Mouse (Mus musculus) heart, embryonic 13.5 days (tissue): ENCODE data around the gene Hoxc5. TPM values are rescaled to one million over a fixed set of nuclear protein-coding genes. Genes with fewer than 3 reads are reported as not detected.

Experiments used
- ATAC-seq: fragments of 200-750 bp; cut with Nextera tagmentation; 2 replicates; pipeline ENCODE4 v1.8.0; 2017; ENCODE audit warnings: moderate TSS enrichment; ENCODE audit not compliant: insufficient number of reproducible peaks, low FRiP score, low TSS enrichment; ENCODE audit errors: extremely low read depth
- H3K27ac ChIP-seq: fragments of 300-500 bp; sonication (generic); replicated peaks from 2 replicates; pipeline ENCODE4 v1.5.1; 2015; ENCODE audit warnings: moderate library complexity, mild to moderate bottlenecking, inconsistent platforms
- H3K27me3 ChIP-seq: fragments of 300-500 bp; sonication (generic); replicated peaks from 2 replicates; pipeline ENCODE4 v1.6.1; 2015; ENCODE audit warnings: mild to moderate bottlenecking, inconsistent platforms
- H3K36me3 ChIP-seq: fragments of 300-500 bp; sonication (generic); 2 replicates; pipeline ENCODE4 v1.6.1; 2015; ENCODE audit warnings: mild to moderate bottlenecking, inconsistent platforms
- H3K4me1 ChIP-seq: fragments of 300-500 bp; sonication (generic); 2 replicates; pipeline ENCODE4 v1.6.1; 2015; ENCODE audit warnings: inconsistent platforms
- H3K4me2 ChIP-seq: fragments of 300-500 bp; sonication (generic); 2 replicates; pipeline ENCODE4 v1.6.1; 2015; ENCODE audit warnings: inconsistent platforms, mild to moderate bottlenecking, moderate library complexity
- H3K4me3 ChIP-seq: fragments of 300-500 bp; sonication (generic); 2 replicates; pipeline ENCODE4 v1.5.1; 2015; ENCODE audit warnings: moderate library complexity, mild to moderate bottlenecking, inconsistent platforms
- H3K9ac ChIP-seq: fragments of 300-500 bp; sonication (generic); 2 replicates; pipeline ENCODE4 v1.6.1; 2015; ENCODE audit warnings: inconsistent platforms, mild to moderate bottlenecking, moderate library complexity
- H3K9me3 ChIP-seq: fragments of 300-500 bp; sonication (generic); 2 replicates; pipeline ENCODE4 v1.6.1; 2016; ENCODE audit warnings: inconsistent platforms
- WGBS: fragments of 180-500 bp; shearing (Covaris S2); methylation state at CpG from one replicate; pipeline ENCODE4 v1.1.7; 2015; ENCODE audit warnings: mixed read lengths; 5-methylcytosine and 5-hydroxymethylcytosine counted together
- polyA plus RNA-seq: library from polyadenylated mRNA; unstranded; fragments of >200 nt; fragmentation: Nextera tagmentation; extraction: Ambion mirVana; gene quantifications from 2 replicates; pipeline ENCODE4 v1.2.1, GENCODE M21; 2015

Gene Hoxc5
- polyA plus RNA-seq, 1 experiment from 2014 or later = 1.6 TPM

GRCm38 (mm10) chr15:102947276-102947675 is 20.0 kb upstream of the Hoxc5 start:
- no peaks in the 10 kb centered on the region for H3K9me3 ChIP-seq
- no peak overlapping the region for H3K4me3 ChIP-seq
- no peak overlapping the region for H3K9ac ChIP-seq
- H3K27me3 ChIP-seq = peaks cover 100% of the 10 kb centered on the region
- H3K4me2 ChIP-seq = no peak overlapping the region
- no peak overlapping the region for H3K27ac ChIP-seq
- ATAC-seq = no peak
- no peaks in the 10 kb centered on the region for H3K36me3 ChIP-seq
- 2% methylated on average over 9 of the region's 9 CpGs for WGBS
- H3K4me1 ChIP-seq = peaks cover 6% of the 10 kb centered on the region; the same call in 1 of the 2 replicates

DNA sequence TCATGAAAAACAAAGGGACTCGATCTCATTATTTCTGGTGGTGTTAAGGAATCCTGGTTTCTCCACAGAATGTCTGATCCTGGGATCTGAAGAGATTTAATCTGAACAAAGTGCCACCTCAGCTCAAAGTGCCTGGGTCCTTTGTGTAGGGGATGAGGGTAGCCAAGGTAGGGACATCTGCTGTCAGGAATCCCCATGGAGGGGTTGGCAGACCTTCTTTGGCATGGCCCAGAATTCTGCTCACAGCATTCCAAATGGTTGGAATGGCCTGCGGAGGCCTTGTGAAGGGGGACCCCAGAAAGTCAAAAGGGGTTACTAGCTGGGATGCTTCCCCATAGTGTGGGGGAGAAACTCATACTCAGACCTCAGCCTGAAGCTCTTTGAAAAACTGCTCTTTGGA is 18.4 kb upstream of the Hoxc5 start:
- no peak overlapping the region for H3K4me3 ChIP-seq
- no peaks in the 10 kb centered on the region for H3K36me3 ChIP-seq
- H3K4me1 ChIP-seq = no peaks in the 10 kb centered on the region
- no peaks in the 10 kb centered on the region for H3K9me3 ChIP-seq
- H3K27ac ChIP-seq = no peak overlapping the region
- peaks cover 100% of the 10 kb centered on the region for H3K27me3 ChIP-seq
- H3K4me2 ChIP-seq = no peak overlapping the region
- ATAC-seq = no peak
- H3K9ac ChIP-seq = no peak overlapping the region
- WGBS = 22% methylated on average over 2 of the region's 2 CpGs

- H3K4me2 ChIP-seq = no peak overlapping the region
- H3K36me3 ChIP-seq = no peaks in the 10 kb centered on the region
- no peak for ATAC-seq
- H3K27ac ChIP-seq = no peak overlapping the region
- no peaks in the 10 kb centered on the region for H3K4me1 ChIP-seq
- no peak overlapping the region for H3K4me3 ChIP-seq
- H3K9ac ChIP-seq = no peak overlapping the region
- no peaks in the 10 kb centered on the region for H3K9me3 ChIP-seq
- 2% methylated on average over 20 of the region's 20 CpGs for WGBS
- H3K27me3 ChIP-seq = peaks cover 100% of the 10 kb centered on the region
These were observed 17.5 kb upstream of the Hoxc5 start for GRCm38 (mm10) chr15:102949696-102950095.

GRCm38 (mm10) chr15:102950877-102951276 is 16.4 kb upstream of the Hoxc5 start:
- Histone ChIP-seq H3K9me3 (no peaks in the 10 kb centered on the region), H3K27me3 (peaks cover 100% of the 10 kb centered on the region), H3K36me3 (no peaks in the 10 kb centered on the region), H3K4me3 (no peak overlapping the region), H3K4me2 (no peak overlapping the region), H3K4me1 (no peaks in the 10 kb centered on the region; the same call in 1 of the 2 replicates), H3K27ac (no peak overlapping the region), H3K9ac (no peak overlapping the region)
- WGBS = 10% methylated on average over 2 of the region's 2 CpGs
- no peak for ATAC-seq

DNA sequence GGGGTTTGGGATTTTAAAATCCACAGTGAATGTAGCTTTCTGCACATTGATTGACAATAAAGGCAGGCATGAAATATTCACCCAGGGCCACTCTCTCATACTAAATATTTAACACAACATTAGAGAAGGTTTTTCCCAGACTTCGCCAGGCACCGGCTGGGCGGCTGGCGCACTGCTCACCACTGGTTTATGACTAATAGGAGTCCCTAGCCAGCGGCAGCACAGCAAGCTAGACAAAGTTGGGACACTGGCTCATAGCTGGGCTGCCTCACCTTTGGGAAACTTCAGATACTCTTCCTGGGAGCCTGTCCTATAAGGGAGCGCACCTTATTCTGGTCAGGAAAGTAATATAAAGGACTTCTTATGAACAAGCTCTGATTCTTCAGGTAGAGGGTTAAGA is 13.7 kb upstream of the Hoxc5 start:
- H3K4me2 ChIP-seq = no peak overlapping the region
- H3K9me3 ChIP-seq = no peaks in the 10 kb centered on the region
- H3K27me3 ChIP-seq = peaks cover 100% of the 10 kb centered on the region
- H3K9ac ChIP-seq = no peak overlapping the region
- 4% methylated on average over 6 of the region's 6 CpGs for WGBS
- peaks cover 5% of the 10 kb centered on the region; the same call in 1 of the 2 replicates for H3K4me1 ChIP-seq
- H3K4me3 ChIP-seq = no peak overlapping the region
- H3K27ac ChIP-seq = no peak overlapping the region
- H3K36me3 ChIP-seq = no peaks in the 10 kb centered on the region
- ATAC-seq = no peak

DNA sequence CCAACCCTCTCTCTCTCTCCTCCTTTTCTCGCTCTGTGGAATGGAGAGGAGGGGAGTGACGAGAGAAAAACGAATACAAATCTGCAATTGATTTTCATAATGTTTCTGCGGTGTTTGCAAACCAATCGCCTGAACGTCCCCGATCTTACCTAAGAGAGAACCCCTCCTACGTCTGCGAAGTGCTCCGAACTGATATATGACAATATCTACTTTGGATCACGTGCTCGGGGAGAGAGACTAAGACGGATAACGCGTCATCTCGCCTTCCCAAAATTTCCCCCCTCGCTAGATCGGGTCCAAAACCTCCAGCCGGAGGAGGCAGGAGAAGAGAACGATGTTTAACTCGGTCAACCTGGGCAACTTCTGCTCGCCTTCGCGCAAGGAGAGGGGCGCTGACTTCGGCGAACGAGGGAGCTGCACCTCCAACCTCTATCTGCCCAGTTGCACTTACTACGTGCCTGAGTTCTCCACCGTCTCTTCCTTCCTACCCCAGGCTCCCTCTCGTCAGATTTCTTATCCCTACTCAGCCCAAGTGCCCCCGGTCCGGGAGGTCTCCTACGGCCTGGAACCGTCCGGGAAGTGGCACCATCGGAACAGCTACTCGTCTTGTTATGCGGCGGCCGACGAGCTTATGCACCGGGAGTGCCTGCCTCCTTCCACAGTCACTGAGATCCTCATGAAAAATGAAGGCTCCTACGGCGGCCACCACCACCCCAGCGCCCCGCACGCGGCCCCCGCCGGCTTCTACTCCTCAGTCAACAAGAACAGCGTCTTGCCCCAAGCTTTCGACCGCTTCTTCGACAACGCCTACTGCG is 12.8 kb upstream of the Hoxc5 start, which contains the start of gene Hoxc11:
TSS of gene Hoxc11 (plus strand) at position 236 of the 815 bp plus-strand sequence.
- Histone ChIP-seq H3K4me2 (no peak within 1 kb of the TSS), H3K36me3 (no peaks in the 10 kb centered on the region), H3K4me1 (peaks cover 5% of the 10 kb centered on the region; the same call in 1 of the 2 replicates), H3K4me3 (no peak within 1 kb of the TSS), H3K9me3 (no peaks in the 10 kb centered on the region), H3K27ac (no peak within 1 kb of the TSS), H3K27me3 (peaks cover 100% of the 10 kb centered on the region), H3K9ac (no peak within 1 kb of the TSS)
- no peak for ATAC-seq
- WGBS = under 1% methylated on average over 57 of the region's 57 CpGs

- ATAC-seq = no peak
- Histone ChIP-seq H3K4me3 (no peak overlapping the region), H3K4me2 (no peak overlapping the region), H3K4me1 (peaks cover 5% of the 10 kb centered on the region; the same call in 1 of the 2 replicates), H3K27me3 (peaks cover 100% of the 10 kb centered on the region), H3K9me3 (no peaks in the 10 kb centered on the region), H3K9ac (no peak overlapping the region), H3K36me3 (no peaks in the 10 kb centered on the region), H3K27ac (no peak overlapping the region)
- WGBS = 0% methylated on average over 28 of the region's 28 CpGs
These were observed 12.2 kb upstream of the Hoxc5 start for GRCm38 (mm10) chr15:102955007-102955382.

GRCm38 (mm10) chr15:102955833-102956640 is 11.2 kb upstream of the Hoxc5 start:
- no peak overlapping the region for H3K27ac ChIP-seq
- under 1% methylated on average over 40 of the region's 40 CpGs for WGBS
- no peaks in the 10 kb centered on the region for H3K9me3 ChIP-seq
- peak overlapping the region; percentile 9; the same call in 1 of the 2 replicates for H3K4me3 ChIP-seq
- H3K27me3 ChIP-seq = peaks cover 100% of the 10 kb centered on the region
- no peak for ATAC-seq
- no peak overlapping the region for H3K4me2 ChIP-seq
- no peak overlapping the region for H3K9ac ChIP-seq
- peaks cover 5% of the 10 kb centered on the region; the same call in 1 of the 2 replicates for H3K4me1 ChIP-seq
- no peaks in the 10 kb centered on the region for H3K36me3 ChIP-seq

DNA sequence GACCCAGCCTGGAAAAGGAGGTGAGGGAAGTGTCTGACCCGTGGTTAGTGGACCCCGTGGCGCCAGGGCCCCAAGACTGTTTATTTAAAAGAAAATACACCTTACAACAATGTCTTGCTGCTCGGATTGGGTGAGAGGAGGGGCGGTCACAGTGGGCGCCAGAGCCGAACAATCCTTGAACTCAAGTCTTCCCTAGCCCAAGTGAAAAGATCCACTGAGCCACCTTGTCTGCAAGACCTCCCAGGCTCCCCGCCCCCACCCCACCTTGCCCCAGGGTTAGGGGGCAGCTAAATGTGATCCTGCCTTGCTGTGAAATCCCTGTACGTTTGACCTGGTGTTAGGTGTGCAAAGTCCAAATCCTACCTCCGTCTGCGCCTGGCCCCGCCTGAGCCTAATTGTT is 10.3 kb upstream of the Hoxc5 start:
- Histone ChIP-seq H3K4me2 (no peak overlapping the region), H3K27me3 (peaks cover 100% of the 10 kb centered on the region), H3K36me3 (no peaks in the 10 kb centered on the region), H3K27ac (no peak overlapping the region), H3K9ac (no peak overlapping the region), H3K9me3 (no peaks in the 10 kb centered on the region), H3K4me1 (peaks cover 5% of the 10 kb centered on the region; the same call in 1 of the 2 replicates), H3K4me3 (no peak overlapping the region)
- WGBS = 2% methylated on average over 12 of the region's 12 CpGs
- ATAC-seq = no peak

DNA sequence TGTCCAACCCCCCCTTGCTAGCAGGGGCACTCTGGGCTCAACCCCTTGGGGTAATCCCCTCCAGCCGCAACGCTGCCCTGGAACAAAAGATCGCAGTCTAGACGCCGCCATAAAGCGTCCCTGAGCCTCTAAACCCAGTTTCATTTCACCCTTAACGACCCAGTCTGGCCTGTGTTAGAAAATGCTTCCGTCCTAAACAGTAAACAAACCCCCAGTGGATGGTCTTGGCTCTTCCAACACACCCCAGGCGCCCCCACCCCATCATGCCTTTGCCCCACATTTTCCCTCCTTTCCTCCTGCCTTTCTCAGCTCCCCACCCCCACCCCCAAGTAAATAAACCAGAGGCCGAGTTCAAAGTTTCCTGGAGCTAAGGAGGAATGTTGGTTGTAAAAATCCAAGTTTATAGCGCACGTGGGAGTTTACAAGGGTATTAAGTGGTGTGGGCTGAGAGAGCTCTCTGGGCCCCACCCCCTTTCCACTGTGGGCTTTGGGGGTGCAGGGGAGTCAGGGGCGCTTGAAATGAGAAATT is 7.5 kb upstream of the Hoxc5 start:
- H3K27me3 ChIP-seq = peaks cover 99% of the 10 kb centered on the region
- H3K9ac ChIP-seq = no peak overlapping the region
- ATAC-seq = no peak
- no peaks in the 10 kb centered on the region for H3K9me3 ChIP-seq
- no peaks in the 10 kb centered on the region for H3K36me3 ChIP-seq
- no peak overlapping the region for H3K27ac ChIP-seq
- no peak overlapping the region for H3K4me3 ChIP-seq
- H3K4me1 ChIP-seq = peaks cover 5% of the 10 kb centered on the region; the same call in 1 of the 2 replicates
- WGBS = under 1% methylated on average over 13 of the region's 13 CpGs
- H3K4me2 ChIP-seq = no peak overlapping the region

DNA sequence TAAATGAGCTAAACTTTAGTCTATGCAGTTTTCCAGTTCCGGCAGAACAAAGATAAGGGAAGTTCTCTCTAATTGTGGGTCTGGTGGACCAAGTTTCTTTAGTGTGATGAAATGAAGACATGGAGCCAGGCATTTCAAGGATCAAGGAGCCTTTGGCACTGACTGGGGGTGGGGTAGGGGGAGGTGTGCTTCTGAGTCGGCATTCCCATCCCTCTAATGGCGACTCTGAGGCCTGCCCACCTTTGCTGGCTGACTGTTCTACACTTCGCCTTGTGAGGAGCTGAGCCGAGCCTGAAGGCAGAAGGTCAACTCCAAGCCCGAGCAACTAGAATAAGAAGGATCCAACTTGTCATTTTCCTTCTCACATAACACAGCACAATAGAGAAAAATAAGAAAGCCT is 5.5 kb upstream of the Hoxc5 start:
- peaks cover 99% of the 10 kb centered on the region for H3K27me3 ChIP-seq
- H3K4me3 ChIP-seq = no peak overlapping the region
- H3K9ac ChIP-seq = no peak overlapping the region
- H3K4me1 ChIP-seq = peaks cover 4% of the 10 kb centered on the region; the same call in 1 of the 2 replicates
- H3K36me3 ChIP-seq = no peaks in the 10 kb centered on the region
- 2% methylated on average over 6 of the region's 6 CpGs for WGBS
- H3K4me2 ChIP-seq = no peak overlapping the region
- H3K27ac ChIP-seq = no peak overlapping the region
- no peaks in the 10 kb centered on the region for H3K9me3 ChIP-seq
- ATAC-seq = no peak
